Mouse (Mus musculus) CH12.LX (cell line): ENCODE measurements around the gene Cstb. TPM values are rescaled to one million over a fixed set of nuclear protein-coding genes. Genes with fewer than 3 reads are reported as not detected.

Source experiments
- DNase-seq: peaks from one replicate; pipeline ENCODE4 v3.0.0-alpha.2; 2013; ENCODE audit errors: extremely low read depth
- H3K27ac ChIP-seq: 2 replicates; pipeline ENCODE4 v1.5.1; 2012; ENCODE audit warnings: low read depth, mild to moderate bottlenecking, control low read depth, moderate library complexity; ENCODE audit not compliant: insufficient read depth
- H3K27me3 ChIP-seq: replicated peaks from 2 replicates; pipeline ENCODE3; 2012; ENCODE audit warnings: inconsistent platforms
- H3K36me3 ChIP-seq, 2 experiments: replicated peaks in 1 of 2; 2 replicates each; pipeline versions ENCODE3 to v1.6.1; 2012; ENCODE audit warnings: inconsistent platforms in 1 of 2, low read length in 1 of 2, mild to moderate bottlenecking in 1 of 2, mixed read lengths in 1 of 2, moderate library complexity in 1 of 2; ENCODE audit not compliant: control insufficient read depth in 1 of 2, insufficient read depth in 1 of 2
- H3K4me1 ChIP-seq, 2 experiments: 2 replicates each; pipeline ENCODE4 v1.6.1; 2012; ENCODE audit warnings: inconsistent platforms in 1 of 2, moderate library complexity in 1 of 2; ENCODE audit not compliant: insufficient read depth in 2 of 2, control insufficient read depth in 1 of 2
- H3K4me2 ChIP-seq: 2 replicates; pipeline ENCODE4 v1.6.1; 2012; ENCODE audit warnings: low read depth, mild to moderate bottlenecking, control low read depth; ENCODE audit not compliant: poor library complexity, insufficient read depth, severe bottlenecking
- H3K4me3 ChIP-seq, 3 experiments: fragments of 150-350 bp in 1 of 3; sonication (generic) in 1 of 3; replicated peaks in 1 of 3; 2 replicates each; pipeline versions ENCODE3 to v1.5.1; 2011 to 2012; ENCODE audit warnings: low read depth in 2 of 3, low read length in 2 of 3, mild to moderate bottlenecking in 2 of 3, moderate library complexity in 2 of 3, control low read depth in 1 of 3, improper control_type of control experiment in 1 of 3, inconsistent platforms in 1 of 3, mixed read lengths in 1 of 3; ENCODE audit not compliant: poor library complexity in 1 of 3
- H3K79me2 ChIP-seq: replicated peaks from 2 replicates; pipeline ENCODE4 v1.6.1; 2012; ENCODE audit warnings: mild to moderate bottlenecking, moderate library complexity; ENCODE audit not compliant: control insufficient read depth, poor library complexity, insufficient read depth, severe bottlenecking; ENCODE audit errors: extremely low read depth
- H3K9ac ChIP-seq: 2 replicates; pipeline ENCODE4 v1.6.1; 2012; ENCODE audit warnings: low read depth, mild to moderate bottlenecking, control low read depth, moderate library complexity; ENCODE audit not compliant: insufficient read depth
- H3K9me3 ChIP-seq: replicated peaks from 2 replicates; pipeline ENCODE3; 2012; ENCODE audit warnings: low read length, inconsistent platforms, mixed read lengths
- BHLHE40 ChIP-seq: IDR thresholded peaks from 2 replicates; pipeline ENCODE4 v1.6.1; 2011; ENCODE audit warnings: mild to moderate bottlenecking, low read depth, low read length, improper control_type of control experiment
- ELF1 ChIP-seq: IDR thresholded peaks from 2 replicates; pipeline ENCODE4 v1.6.1; 2014; ENCODE audit warnings: low read depth, mild to moderate bottlenecking, inconsistent platforms, low read length, improper control_type of control experiment
- GABPA ChIP-seq: IDR thresholded peaks from 2 replicates; pipeline ENCODE4 v1.6.1; 2012; ENCODE audit warnings: low read depth, low read length, improper control_type of control experiment, inconsistent platforms; ENCODE audit not compliant: insufficient replicate concordance
- HCFC1 ChIP-seq: IDR thresholded peaks from 2 replicates; pipeline ENCODE4 v1.6.1; 2012; ENCODE audit warnings: low read depth, mild to moderate bottlenecking, inconsistent platforms, low read length, improper control_type of control experiment
- IRF4 ChIP-seq: IDR thresholded peaks from 2 replicates; pipeline ENCODE4 v1.6.1; 2014; ENCODE audit warnings: low read depth, mild to moderate bottlenecking, inconsistent platforms, low read length, improper control_type of control experiment
- JUN ChIP-seq: IDR thresholded peaks from 2 replicates; pipeline ENCODE4 v1.6.1; 2011; ENCODE audit warnings: low read depth, mild to moderate bottlenecking, low read length, improper control_type of control experiment, moderate library complexity; ENCODE audit not compliant: insufficient read depth
- JUND ChIP-seq: conservative IDR thresholded peaks from 2 replicates; pipeline ENCODE4 v1.6.1; 2011; ENCODE audit warnings: low read depth, low read length, improper control_type of control experiment
- MAZ ChIP-seq: IDR thresholded peaks from 2 replicates; pipeline ENCODE4 v1.6.1; 2012; ENCODE audit warnings: low read depth, mild to moderate bottlenecking, inconsistent platforms, low read length, improper control_type of control experiment, moderate library complexity
- MEF2A ChIP-seq: IDR thresholded peaks from 2 replicates; pipeline ENCODE4 v1.6.1; 2014; ENCODE audit warnings: low read depth, mild to moderate bottlenecking, inconsistent platforms, low read length, improper control_type of control experiment, borderline replicate concordance
- MYC ChIP-seq: IDR thresholded peaks from 2 replicates; pipeline ENCODE4 v1.6.1; 2011; ENCODE audit warnings: low read depth, mild to moderate bottlenecking, improper control_type of control experiment, low read length
- PAX5 ChIP-seq: IDR thresholded peaks from 2 replicates; pipeline ENCODE4 v1.6.1; 2012; ENCODE audit warnings: low read length, inconsistent platforms, mixed read lengths
- POLR2A ChIP-seq: IDR thresholded peaks from 2 replicates; pipeline ENCODE4 v1.6.1; 2011; ENCODE audit warnings: low read depth, mild to moderate bottlenecking, improper control_type of control experiment, low read length
- POLR2AphosphoS2 ChIP-seq: IDR thresholded peaks from 2 replicates; pipeline ENCODE4 v1.6.1; 2011; ENCODE audit warnings: low read depth, low read length, improper control_type of control experiment
- RCOR1 ChIP-seq: conservative IDR thresholded peaks from 2 replicates; pipeline ENCODE4 v1.6.1; 2012; ENCODE audit warnings: low read depth, mild to moderate bottlenecking, inconsistent platforms, low read length, improper control_type of control experiment
- SIN3A ChIP-seq: IDR thresholded peaks from 2 replicates; pipeline ENCODE4 v1.6.1; 2012; ENCODE audit warnings: low read length, improper control_type of control experiment, inconsistent platforms
- TBP ChIP-seq: conservative IDR thresholded peaks from 2 replicates; pipeline ENCODE4 v1.6.1; 2011; ENCODE audit warnings: low read depth, low read length, improper control_type of control experiment
- TCF12 ChIP-seq: IDR thresholded peaks from 2 replicates; pipeline ENCODE4 v1.6.1; 2014; ENCODE audit warnings: low read depth, mild to moderate bottlenecking, inconsistent platforms, low read length, improper control_type of control experiment
- UBTF ChIP-seq: IDR thresholded peaks from 2 replicates; pipeline ENCODE4 v1.6.1; 2012; ENCODE audit warnings: low read depth, mild to moderate bottlenecking, inconsistent platforms, low read length, improper control_type of control experiment, moderate library complexity
- USF1 ChIP-seq: IDR thresholded peaks from 2 replicates; pipeline ENCODE4 v1.6.1; 2014; ENCODE audit warnings: low read depth, mild to moderate bottlenecking, inconsistent platforms, low read length, improper control_type of control experiment
- ZKSCAN1 ChIP-seq: IDR thresholded peaks from 2 replicates; pipeline ENCODE4 v1.6.1; 2012; ENCODE audit warnings: low read depth, inconsistent platforms, low read length, improper control_type of control experiment, borderline replicate concordance
- ZMIZ1 ChIP-seq: IDR thresholded peaks from 2 replicates; pipeline ENCODE4 v1.6.1; 2012; ENCODE audit warnings: low read depth, mild to moderate bottlenecking, inconsistent platforms, low read length, improper control_type of control experiment
- dilution Hi-C: fragments of 300-500 bp; cut with MboI; formaldehyde crosslinking; loops from 2 replicates; pipeline ENCODE4 v1.14.3; 2020; ENCODE audit warnings: low sequenced_read_pairs; ENCODE audit not compliant: extremely low pct_unique_long_range_greater_than_20kb, extremely low pct_ligation_motif_present
- in situ Hi-C: fragments of 300-500 bp; cut with MboI; formaldehyde crosslinking; loops from 3 replicates; pipeline ENCODE4 v1.14.3; 2019; ENCODE audit warnings: low sequenced_read_pairs, low pct_ligation_motif_present, low pct_unique_long_range_greater_than_20kb, mixed read lengths
- polyA plus RNA-seq: library from polyadenylated mRNA; unstranded; fragments of >175 nt; gene quantifications from 2 replicates; pipeline ENCODE4 v1.2.1, GENCODE M21; 2012; ENCODE audit warnings: low read depth; ENCODE audit not compliant: insufficient read length
- total RNA-seq, 2 experiments: library from RNA; depleted of rRNA; stranded (reverse); fragments of 300-350 nt in 1 of 2; fragments of >200 nt in 1 of 2; gene quantifications; 2 replicates each; pipeline ENCODE4 v1.2.3; 2012 to 2014

Cstb gene
- total and polyA plus RNA-seq, 3 experiments = 139 to 226 (median 194) TPM

GRCm38 (mm10) chr10:78401127-78401526, 24.3 kb upstream of the Cstb start:
- Histone ChIP-seq H3K4me1 (peaks cover 7 to 44% of the 10 kb centered on the region in 2 experiments), H3K4me3 (no peak overlapping the region), H3K9ac (no peak overlapping the region), H3K4me2 (no peak overlapping the region), H3K9me3 (peaks cover 3% of the 10 kb centered on the region), H3K79me2 (no peaks in the 10 kb centered on the region), H3K27me3 (no peaks in the 10 kb centered on the region), H3K27ac (no peak overlapping the region), H3K36me3 (peaks cover 68 to 74% of the 10 kb centered on the region in 2 experiments)
- dilution Hi-C loops (no loop called here), in situ Hi-C loops (no loop called here)
- no peak for DNase-seq
- no peak for TF ChIP-seq UBTF
- no peak for TF ChIP-seq MYC
- TF ChIP-seq POLR2AphosphoS2 = no peak
- TF ChIP-seq HCFC1 = no peak
- TF ChIP-seq ELF1 = no peak
- no peak for TF ChIP-seq JUND
- no peak for TF ChIP-seq SIN3A
- TF ChIP-seq POLR2A = no peak
- TF ChIP-seq JUN = no peak

- no peak overlapping the region for H3K9ac ChIP-seq
- in situ Hi-C loops (no loop called here), dilution Hi-C loops (no loop called here)
- no peak overlapping the region for H3K27ac ChIP-seq
- peaks cover 3% of the 10 kb centered on the region for H3K9me3 ChIP-seq
- H3K4me2 ChIP-seq = no peak overlapping the region
- no peak for TF ChIP-seq JUND
- H3K4me3 ChIP-seq = no peak overlapping the region
- no peaks in the 10 kb centered on the region for H3K79me2 ChIP-seq
- no peak for DNase-seq
- H3K36me3 ChIP-seq = peaks cover 79 to 87% of the 10 kb centered on the region in 2 experiments
- peaks cover 7 to 50% of the 10 kb centered on the region in 2 experiments for H3K4me1 ChIP-seq
- H3K27me3 ChIP-seq = no peaks in the 10 kb centered on the region
Observed at GRCm38 (mm10) chr10:78402301-78402922, 23.1 kb upstream of the Cstb start.

GRCm38 (mm10) chr10:78406152-78406551, 19.3 kb upstream of the Cstb start:
- H3K9ac ChIP-seq = no peak overlapping the region
- no peak overlapping the region for H3K27ac ChIP-seq
- no peaks in the 10 kb centered on the region for H3K27me3 ChIP-seq
- H3K79me2 ChIP-seq = peaks cover 22% of the 10 kb centered on the region
- H3K4me3 ChIP-seq = no peak overlapping the region
- dilution Hi-C loops (no loop called here), in situ Hi-C loops (no loop called here)
- no peak for DNase-seq
- no peaks in the 10 kb centered on the region for H3K9me3 ChIP-seq
- peaks cover under 1 to 48% of the 10 kb centered on the region in 2 experiments for H3K4me1 ChIP-seq
- no peak for TF ChIP-seq GABPA
- TF ChIP-seq MEF2A = no peak
- TF ChIP-seq IRF4 = no peak
- no peak for TF ChIP-seq ZMIZ1
- TF ChIP-seq RCOR1 = no peak
- no peak for TF ChIP-seq POLR2AphosphoS2
- TF ChIP-seq BHLHE40 = no peak
- TF ChIP-seq TCF12 = no peak
- no peak for TF ChIP-seq MAZ
- TF ChIP-seq PAX5 = no peak
- no peak for TF ChIP-seq SIN3A
- TF ChIP-seq TBP = no peak
- no peak for TF ChIP-seq USF1
- no peak for TF ChIP-seq ZKSCAN1
- no peak overlapping the region for H3K4me2 ChIP-seq
- peaks cover 92 to 96% of the 10 kb centered on the region in 2 experiments for H3K36me3 ChIP-seq
